Mouse (Mus musculus) embryo, embryonic 10 days (tissue): Measurements from ENCODE around the gene Nln.
A peak's percentile ranks its signal among the peaks of the same experiment; 100 is the strongest.

Experiments used
- DNase-seq: peaks from one replicate; pipeline ENCODE4 v3.0.0-alpha.2; 2015; ENCODE audit warnings: low spot score

Gene Nln

DNA sequence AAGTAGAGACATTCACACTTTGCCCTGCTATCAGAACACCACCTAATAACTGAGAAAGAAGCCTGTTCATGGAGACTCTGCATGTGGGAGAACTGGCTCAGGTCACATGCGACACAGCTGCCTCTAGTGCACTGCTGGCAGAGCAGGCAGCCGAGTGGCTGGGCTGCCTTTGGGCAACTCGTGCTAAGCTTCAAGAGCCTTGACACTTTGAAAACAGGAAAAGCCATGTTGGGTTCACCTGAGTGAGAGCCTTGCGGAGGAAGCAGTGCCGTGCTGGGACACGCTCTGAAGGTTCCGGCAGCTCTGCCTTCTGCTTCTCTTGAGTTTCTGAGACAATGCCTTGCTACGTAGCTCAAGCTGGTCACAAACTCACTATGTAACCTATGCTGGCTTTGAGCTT is 66.7 kb downstream of the Nln start:
- no peak for DNase-seq

DNA sequence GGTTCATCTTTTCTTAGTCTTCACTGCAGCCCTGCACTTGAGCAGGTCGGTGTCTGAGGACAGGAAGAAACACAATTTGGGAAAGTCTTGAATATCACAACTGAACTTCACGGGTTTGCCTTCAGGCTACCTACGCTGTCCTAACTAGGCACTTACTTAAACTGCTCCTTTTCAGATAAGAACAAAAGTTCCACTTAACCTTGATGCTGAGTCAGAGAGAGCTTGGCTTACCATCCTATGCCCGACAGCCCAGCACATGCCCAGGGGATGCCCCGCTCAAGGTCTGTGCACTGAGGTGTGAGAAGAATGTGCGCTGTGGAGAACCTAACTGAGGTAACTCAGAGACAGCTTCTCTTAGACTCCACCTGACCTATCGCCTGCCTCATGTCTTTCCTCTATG is 67.9 kb downstream of the Nln start:
- no peak for DNase-seq

DNA sequence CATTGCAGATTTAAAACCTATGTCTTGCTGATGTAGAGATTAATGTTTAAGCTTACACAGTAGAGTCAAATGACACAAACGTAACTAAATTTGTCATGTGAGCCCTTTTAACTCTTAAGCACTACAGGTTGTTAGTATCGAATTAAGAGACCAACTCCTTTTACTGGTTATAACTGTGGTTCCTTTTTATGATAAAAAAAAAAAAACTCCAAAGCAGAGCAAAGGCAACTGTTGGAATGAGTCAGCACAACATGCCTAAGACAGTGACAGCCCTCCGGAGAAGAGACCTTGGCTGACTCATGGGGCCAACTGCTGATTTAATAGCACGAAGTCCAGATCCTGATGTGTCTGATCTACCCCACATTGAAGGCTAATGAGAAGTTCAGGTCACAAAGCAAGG is 68.5 kb downstream of the Nln start:
- DNase-seq = no peak

DNA sequence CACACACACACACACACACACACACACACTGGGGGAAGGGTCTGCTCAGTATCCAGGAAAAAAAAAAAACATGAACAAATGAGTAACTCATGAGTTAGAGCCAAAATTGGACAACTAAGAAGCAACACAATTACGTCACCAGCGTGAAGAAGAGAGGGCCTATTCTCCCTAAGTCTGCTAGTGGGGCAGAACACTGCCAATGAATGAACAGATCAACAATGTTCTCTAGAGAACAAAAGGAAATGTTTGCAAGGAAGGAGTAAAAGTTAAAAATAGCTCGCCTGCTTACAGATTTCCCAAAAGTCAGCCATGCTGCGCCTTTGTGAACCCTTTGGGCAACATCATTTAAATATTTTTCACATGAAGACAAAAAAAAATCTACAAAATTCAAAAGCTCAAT is 69.6 kb downstream of the Nln start:
- DNase-seq = no peak

DNA sequence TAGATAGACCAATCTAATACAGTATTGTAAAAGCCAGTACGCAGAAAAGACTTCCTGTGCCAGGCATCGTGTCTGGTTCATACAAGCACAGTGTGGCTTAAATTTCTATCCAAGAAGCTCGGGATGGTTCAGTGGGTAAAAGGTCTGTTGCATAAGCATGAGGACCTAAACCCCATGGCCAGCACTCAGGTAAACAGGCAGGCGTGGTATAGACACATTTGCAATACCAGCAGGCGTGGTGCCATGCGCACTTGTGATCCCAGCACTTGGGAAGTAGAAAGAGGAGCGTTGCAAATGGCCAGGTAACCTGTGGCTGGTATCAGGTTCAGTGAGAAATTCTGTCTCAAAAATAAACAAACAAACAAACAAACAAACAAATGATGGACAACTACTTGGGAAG is 70.5 kb downstream of the Nln start:
- DNase-seq = no peak

DNA sequence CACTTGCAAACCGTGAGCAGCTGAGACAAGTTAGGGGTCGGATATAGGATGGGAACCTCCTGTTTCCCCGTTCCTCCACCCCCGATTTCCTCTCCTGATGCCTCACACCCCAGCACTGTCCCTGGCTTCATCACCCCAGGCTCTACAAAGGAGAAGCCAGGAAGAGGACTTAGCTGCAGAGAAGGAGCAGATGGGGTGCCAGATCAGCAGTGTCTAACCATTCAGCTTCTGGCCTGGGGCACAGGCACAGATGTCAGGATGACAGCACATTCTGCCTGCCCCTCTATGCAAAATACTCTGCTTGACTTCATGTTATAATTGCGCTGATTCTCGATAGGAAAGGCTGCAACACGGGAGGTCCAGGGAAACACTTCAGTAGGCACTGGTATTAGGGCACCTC is 71.1 kb downstream of the Nln start:
- DNase-seq = no peak

DNA sequence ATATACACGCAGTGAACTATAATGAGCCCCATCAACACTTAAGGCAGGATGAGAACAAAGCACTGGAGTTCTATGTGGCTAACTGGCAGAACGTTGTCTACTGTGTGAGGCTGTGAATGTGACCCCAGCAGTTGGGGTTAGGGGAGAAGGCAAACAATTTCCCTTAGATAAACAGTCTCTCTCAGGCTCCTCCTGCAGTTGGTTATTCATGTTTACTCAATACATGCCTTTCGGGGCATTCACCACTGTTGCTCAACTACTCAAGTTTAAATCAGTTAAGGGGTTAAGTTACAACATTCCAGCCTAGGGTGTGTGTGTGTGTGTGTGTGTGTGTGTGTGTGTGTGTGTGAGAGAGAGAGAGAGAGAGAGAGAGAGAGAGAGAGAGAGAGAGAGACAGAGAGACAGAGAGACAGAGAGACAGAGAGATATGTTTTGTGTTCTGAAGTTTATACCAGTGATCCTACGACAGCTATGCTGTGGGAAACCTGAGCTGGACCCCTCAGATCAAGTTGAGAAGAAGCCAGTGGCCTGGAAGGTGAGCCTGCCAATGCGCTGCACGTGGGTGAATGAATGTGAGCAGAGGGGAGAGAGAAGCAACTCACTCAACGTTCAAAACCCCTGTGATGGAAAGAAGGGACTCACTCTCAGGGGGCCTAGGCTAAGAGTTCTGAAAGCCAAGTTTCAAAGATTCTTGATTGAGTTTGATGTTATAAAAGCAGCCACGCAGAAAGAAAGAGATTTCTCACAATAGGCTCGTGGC is 71.7 kb downstream of the Nln start:
- DNase-seq = no peak

DNA sequence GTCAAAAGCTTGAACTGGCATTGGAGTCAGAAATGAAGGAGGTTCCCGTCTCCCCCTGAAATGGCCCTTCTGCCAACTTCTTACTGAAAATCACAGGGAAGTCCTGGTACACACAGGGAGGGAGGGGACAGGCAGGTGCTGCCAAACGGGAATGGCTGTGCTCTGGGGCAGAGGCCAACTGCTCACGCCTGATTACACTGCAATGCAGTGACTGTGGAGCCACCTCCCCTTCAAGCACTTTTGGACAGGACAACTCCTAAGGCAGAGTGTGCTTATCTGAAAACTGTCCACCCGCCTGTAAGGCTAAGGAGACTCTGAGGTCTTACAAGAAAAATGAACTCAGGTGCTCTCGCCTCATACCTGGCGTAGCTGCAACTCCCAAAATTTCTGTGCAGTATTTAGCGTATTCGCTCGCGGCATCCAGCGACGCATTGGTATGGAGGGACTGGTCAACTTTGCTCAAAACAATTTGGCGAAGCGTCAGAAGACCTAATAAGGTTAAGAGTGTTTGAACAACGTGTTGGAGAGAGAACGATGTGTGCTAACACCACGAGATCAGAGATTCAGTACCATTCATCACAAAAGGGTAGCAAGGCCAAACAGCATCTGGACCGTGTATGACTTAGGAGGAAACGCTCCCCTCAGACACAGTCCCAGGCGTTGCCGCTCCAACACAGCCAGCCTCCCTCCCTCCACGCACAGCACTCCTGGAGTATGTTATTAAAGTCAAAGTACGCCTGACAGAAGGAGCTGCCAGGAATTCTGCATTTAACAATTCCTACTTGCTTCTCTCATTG is 72.7 kb downstream of the Nln start:
- peak; percentile 30 for DNase-seq

DNA sequence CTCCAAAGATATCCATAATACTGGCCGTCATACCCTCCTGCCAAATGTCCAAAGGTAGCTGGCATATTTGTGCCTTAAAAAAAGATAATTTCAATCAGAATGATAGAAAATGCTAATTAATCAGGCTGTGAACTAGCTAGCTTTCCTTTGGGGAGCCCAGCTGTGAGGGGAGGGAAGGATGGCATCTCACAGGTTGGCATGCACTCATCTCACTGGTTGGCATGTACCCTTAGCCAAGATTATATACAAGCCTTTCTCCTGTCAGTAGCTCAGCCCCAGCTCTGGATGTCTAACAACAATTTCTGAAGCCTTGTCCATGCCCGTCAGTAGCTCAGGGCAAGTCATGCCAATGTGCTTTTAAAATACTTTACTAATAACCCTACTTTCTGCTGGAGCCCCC is 73.8 kb downstream of the Nln start:
- DNase-seq = no peak

DNA sequence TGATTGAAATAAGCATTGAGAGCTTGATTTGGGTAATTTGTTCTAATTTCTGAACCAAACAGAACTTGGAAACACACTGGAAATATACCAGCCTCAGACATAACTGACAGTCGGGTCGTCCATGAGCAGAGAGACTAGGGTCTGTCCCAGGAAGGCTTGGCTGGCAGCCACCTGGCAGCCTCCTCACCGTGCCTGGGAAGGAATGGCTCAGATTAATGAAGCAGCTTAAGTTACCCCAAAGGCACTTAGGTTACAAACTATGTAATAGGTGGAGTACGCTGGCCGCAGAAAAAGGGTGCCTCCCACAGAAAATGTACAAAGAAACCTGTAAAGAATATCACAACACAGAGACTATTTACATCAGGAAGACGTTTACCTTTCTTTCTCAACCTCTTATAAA is 74.6 kb downstream of the Nln start:
- DNase-seq = no peak

DNA sequence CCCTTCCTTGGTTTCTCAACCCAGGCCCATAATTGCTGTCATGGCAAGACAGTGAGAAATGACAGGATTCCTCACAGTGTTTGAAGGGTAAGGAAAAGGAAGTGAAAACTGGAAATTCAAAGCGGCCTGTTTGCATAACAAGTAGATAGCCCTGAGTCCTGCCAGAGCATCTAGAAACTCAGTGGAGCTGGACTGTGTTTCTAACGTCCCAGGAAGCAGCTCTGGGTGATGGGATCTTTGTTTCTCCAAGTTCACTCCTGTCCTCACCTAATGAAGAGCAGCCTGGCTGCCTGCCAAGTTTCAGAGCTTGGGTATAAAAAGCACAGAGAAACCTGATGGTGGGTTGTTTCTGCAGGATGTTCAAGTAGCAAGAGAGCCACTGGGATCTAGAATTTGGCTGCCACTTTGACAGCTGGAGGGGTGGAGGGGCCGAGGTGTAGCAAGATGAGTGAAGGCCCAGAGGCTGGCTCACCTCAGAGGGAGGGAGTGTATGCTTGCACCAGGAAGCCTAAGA is 76.7 kb downstream of the Nln start:
- no peak for DNase-seq

DNA sequence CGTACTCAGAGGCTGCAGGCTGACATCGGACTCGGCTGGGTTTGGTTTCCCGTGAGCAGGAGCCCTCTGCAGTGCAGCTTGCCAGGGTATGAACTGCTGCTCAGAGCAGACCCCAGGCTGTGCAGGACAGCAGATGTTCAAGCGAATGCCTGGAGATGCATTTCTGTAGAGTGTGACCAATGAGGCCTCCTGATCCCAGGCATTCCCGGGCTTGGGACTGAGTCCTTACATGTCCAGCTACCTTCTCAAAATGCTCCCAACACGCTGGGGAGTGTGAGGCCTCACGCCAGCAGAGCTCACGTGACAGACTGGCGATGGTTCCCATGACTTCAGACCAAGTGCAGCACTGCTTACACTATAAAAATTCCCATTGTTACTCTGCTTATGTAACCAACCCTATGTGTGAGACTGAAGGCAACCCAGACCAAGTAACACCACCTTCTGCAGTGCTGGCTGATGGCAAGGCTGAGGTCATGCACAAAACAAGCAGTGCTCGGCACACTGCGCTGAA is 77.5 kb downstream of the Nln start:
- peak; percentile 16 for DNase-seq

DNA sequence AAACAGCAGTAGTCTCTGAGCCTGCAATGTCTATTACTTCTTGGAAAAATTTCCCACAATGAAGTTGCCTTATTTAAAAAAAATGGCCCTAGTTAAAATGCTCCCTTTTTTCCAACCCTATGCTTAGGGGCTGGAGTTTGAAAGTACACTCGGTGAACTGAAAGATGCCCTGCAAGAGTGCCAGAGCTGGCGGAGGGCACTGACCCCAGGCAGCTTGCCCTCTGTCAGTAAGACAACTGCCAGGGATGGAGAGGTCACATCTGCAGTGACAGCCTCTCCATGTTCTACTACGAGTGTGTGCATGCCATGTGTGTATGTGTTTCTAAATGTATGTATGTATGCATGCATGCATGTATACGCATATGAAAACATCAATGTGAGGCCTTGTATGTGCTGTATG is 78.5 kb downstream of the Nln start:
- no peak for DNase-seq

DNA sequence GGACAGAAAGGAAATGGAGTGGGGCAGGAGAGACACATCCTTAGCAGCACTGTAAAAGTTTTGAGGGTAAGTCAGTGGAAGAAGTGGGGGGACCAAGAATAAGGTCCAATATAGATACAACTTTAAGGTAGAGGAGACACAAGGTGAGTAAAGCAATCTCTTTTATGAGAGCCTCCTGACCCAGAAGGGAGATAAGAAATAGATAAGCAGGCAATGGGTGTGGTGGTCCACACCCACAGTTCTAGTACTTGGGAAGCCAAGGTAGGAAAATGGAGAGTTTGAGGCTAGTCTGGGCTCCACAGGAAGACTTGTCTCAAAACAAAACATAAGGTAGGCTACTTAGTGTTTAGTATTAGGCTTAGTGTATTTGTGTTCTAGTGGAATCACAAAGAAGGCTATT is 79.9 kb downstream of the Nln start:
- DNase-seq = no peak

DNA sequence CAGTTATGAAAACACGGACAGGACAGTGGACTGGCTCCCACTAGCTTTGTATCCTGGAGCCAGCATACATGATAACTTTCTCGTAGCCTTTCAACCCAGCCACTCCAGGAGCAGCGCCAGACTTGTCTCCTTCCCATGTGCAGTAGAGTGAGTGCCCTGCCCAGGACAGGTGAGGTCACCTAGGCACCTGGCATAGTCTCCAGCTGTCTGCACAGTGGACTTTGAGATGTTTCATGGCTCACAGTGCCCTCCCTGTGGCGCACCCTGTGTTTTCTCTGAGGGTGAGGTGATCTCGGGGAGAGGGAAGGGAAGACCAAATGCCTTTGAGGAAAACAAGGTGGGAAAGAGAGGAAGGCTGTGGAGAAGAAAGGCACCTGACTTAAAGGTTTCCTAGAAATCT is 80.3 kb downstream of the Nln start:
- no peak for DNase-seq

DNA sequence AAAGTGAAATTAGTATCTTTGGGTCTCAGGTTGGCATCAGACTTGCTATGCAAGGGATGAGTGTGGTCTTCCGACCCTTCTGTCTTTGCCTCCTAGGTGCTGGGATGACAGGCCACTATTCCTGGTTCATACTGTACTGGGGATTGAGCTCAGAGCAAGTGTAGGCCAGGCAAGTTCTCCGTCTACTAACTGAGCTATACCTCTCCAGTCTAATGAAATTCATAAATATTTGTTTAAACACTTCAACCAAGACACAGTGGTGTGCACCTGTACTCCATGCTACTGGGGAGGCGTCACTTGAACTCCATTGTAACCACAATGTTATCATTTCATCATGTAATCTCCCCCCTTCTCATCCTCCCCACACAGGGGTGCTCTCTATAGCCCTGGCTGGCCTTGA is 82.9 kb downstream of the Nln start:
- no peak for DNase-seq

DNA sequence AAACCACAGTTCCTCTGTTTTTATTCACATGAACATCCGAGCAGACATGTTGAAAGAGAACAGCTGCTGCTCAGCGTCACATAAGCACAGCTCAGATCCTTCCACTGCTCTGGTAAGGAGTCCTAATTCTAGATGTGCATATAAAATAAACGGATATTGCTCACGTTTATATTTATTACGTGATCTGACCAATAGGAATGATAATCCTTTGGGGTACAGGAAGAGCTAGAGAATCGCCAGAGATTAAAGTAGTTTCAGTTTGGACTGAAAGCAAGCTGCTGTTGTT is 83.8 kb downstream of the Nln start:
- DNase-seq = no peak

DNA sequence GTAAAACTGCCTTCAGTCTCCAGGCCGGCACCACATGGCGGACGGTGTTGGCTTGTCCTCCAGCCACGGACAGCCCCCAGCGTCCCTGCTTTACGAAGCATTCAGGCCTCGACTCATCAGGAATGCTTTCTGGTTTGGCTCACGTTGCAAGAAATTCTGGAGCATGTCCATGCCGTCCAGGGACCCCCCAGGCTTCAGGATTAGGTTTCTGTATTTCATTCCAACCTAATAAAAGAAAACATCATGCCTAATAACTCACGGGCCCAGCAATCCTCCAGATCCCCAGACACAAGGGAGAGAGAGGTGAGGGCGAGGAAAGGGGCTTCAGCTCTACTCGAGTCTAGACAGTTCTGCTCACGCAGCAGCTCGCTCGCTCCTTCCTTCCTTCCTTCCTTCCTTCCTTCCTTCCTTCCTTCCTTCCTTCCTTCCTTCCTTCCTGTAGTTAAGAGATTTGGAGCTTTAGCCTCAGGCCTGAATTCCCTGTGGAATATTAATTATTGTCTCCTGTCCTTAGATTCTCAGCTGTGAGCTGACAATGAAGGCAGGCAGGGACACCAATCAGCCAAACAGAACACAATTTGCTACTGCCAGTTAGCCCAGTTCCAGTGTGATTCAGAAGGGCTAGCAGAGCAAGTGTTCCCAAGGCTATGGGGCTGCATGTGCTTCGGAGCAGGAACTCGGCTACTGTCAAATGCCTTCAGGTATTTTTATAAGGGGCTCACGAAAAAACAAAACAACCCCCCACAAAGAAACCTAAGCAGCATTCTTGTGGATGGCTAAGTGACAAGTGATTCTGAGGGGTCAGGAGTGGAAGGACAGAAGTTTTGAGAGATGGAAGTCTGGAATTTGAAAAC is 84.3 kb downstream of the Nln start:
- peak; percentile 37 for DNase-seq

DNA sequence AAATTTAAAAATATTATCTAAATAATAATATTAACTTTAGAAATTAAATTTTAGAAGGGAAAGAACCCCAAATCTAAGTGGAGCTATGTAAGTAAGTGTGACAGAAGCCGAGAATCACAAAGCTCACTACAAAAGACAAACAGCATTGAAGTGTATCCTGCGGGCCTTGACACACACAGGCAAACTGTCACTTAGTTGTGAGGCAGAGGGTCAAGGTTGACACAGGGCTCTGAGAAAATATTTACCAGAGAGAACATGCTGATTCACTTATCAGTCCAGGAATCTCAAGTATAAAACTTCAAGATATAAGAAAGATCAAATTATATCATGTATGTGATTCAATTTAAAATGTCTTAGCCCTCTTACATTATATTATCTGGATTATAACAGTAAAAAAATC is 85.1 kb downstream of the Nln start:
- DNase-seq = no peak

DNA sequence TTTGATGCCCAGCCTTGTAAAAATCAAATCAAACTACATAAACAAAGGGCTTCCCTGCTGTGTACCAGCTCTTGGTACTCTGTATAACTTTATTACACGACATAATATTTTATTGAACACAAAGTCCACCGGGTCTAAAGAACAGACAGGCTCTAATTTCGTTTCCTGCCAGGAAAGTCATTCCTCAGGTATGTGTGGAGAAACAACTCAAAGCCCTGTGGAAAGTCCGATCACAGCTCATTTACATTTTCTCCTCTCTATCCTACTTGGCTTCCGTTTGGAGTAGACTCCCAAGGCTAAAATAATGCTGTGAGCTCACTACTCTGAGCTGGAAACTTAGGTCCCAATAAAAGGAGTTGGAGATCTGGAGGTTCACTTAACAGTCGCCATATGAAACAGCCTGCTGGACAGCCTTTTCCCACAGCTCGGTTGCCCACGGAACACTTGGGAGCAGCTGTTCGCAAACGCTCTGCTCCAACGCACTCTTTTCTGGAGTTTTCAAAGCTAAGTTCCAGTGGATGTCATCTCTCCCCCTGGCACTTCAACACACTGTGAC is 86.0 kb downstream of the Nln start:
- DNase-seq = no peak

DNA sequence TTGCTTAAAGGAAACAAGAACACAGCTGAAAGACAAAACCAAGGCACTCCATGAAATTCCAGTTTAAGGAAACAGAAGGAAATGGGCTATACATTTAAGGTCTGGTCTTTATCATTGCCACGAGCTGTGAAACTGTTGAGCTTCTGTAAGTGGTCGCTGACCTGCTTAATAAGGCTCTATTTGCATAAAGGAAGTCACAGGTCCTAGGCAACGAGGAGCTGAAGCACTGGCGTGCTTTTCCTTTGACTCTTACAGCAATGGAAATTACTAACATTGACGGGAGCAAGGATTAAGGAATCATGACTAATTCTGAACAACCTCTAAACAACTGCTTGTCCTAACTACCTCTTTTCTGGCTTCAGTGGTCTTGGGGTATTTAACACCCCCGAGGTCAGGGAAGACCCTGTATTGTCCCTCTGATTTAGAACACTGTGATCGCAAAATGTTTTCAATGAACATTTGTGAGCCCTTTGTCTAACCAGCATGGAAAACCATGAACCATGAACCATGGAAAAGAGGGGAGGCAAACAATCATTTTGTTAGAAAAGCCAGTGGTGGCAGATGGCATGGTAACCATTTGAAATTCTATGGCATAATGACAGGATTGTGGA is 90.8 kb downstream of the Nln start:
- peak; percentile 33 for DNase-seq
